Mouse (Mus musculus) left cerebral cortex, postnatal 14 days (tissue): Measurements from ENCODE around the gene Aph1c. TPM values are rescaled to one million over a fixed set of nuclear protein-coding genes. Genes with fewer than 3 reads are reported as not detected.

Experiments
- total RNA-seq, 2 experiments: library from RNA; stranded (reverse); gene quantifications; 2 replicates each; pipeline ENCODE4 v1.2.3; 2021

The Aph1c gene
- total RNA-seq, 2 experiments from 2014 or later, result 4.6 to 5.0 TPM

Other genes with a start within 250 kb of the Aph1c start
- gene Usp3, start 241.6 kb downstream of the Aph1c start, total RNA-seq, result 10 to 100 TPM; 20.2 to 27.1 TPM
- gene Car12, start 121.0 kb downstream of the Aph1c start, total RNA-seq, result 1 to 10 TPM; 3.6 to 7.7 TPM
- gene Aph1b, start 39.2 kb downstream of the Aph1c start, total RNA-seq, result 10 to 100 TPM; 20.3 to 22.2 TPM
- under 1 TPM; 0.17 to 0.40 TPM for gene Gm10647, start 37.7 kb downstream of the Aph1c start, total RNA-seq
- 10 to 100 TPM; 23.4 to 24.4 TPM for gene Rab8b, start 85.0 kb upstream of the Aph1c start, total RNA-seq
- gene Rps27l, start 111.4 kb upstream of the Aph1c start, total RNA-seq, result 10 to 100 TPM; 41.6 to 43.1 TPM
- gene Lactb, start 140.8 kb upstream of the Aph1c start, total RNA-seq, result 10 to 100 TPM; 18.1 to 18.7 TPM
- gene Tpm1, start 214.7 kb upstream of the Aph1c start, total RNA-seq, result 100 to 1,000 TPM; 204 to 207 TPM